Mouse (Mus musculus): ENCODE results near the gene Tgm5. TPM values are rescaled to one million over a fixed set of nuclear protein-coding genes. Genes with fewer than 3 reads are reported as not detected.
"Not testable (repeated sequence)": the region's sequence is repeated elsewhere in the genome, so short reads cannot be mapped to it uniquely, and the experiment has no call there.

Tgm5 gene
- not detected for total RNA-seq (2021)

GRCm38 (mm10) chr2:121085480-121086185 is at the start of gene Tgm5:
Gene Tgm5, minus strand, starts transcription at chr2:121085841.
- no peak for DNase-seq (ENCODE audit: extremely low spot score in 1 of 2, low spot score in 1 of 2)

GRCm38 (mm10) chr2:121132822-121133221 is 47.2 kb upstream of the Tgm5 start:
- no peak for DNase-seq (ENCODE audit: extremely low spot score in 1 of 2, low spot score in 1 of 2)

- no peak for DNase-seq (ENCODE audit: extremely low spot score in 1 of 2, low spot score in 1 of 2)
Measured at GRCm38 (mm10) chr2:121128865-121129620, 43.4 kb upstream of the Tgm5 start.

DNA sequence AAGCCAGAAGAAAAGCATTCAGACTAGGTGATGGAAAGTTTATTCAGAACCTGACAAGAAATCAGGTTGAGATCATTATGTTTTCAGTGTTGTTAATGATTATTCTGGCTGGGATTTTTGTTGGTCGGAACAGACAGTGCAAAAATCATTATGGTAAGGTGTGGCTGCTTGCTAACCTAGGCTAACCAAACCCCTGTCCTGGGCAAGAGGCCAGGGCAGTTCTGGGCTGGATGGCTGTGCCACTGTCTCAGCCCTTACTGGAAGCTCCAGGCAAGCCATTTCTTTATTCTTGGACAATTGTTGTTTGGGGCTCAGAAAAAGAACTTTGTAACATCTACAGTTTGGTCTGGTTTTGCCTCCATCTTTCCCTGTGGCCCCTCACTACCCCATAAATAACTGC is 41.9 kb upstream of the Tgm5 start:
- no peak for DNase-seq (ENCODE audit: extremely low spot score in 1 of 2, low spot score in 1 of 2)

DNA sequence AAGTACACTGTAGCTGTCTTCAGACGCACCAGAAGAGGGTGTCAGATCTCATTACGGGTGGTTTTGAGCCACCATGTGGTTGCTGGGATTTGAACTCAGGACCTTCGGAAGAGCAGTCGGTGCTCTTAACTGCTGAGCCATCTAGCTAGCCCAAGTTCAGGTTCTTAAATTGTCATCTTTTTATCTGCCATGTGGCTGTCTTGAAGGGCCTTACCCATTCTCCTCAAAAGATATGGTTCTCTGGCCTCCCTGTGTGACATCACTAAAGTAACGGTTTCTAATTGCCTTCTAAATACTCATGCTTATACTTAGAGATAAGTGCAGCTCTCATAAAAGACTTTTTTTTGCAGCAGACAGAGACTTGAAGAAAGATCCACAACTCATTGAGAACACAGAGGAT is 40.7 kb upstream of the Tgm5 start:
- DNase-seq (ENCODE audit: extremely low spot score in 1 of 2, low spot score in 1 of 2): not testable (repeated sequence)

DNA sequence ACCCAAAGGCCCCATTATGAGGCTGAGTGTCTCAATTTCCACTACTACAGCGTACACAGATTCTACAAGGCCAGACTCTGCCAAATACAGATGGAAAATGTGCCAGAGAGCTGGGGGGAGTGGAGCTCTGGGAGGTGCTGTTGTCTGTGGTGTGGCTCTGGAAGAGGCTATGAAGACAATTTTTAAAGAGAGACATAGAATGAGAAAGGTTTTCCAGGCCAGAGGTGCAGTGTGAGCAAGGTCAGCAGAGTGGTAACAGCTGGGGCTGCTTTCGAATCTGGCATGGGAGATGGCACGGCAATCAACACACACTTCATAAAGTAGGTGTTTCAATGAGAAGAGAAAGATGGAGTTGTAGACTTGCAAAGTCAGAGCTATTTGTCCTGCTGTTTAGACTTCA is 33.6 kb upstream of the Tgm5 start:
- no peak for DNase-seq (ENCODE audit: extremely low spot score in 1 of 2, low spot score in 1 of 2)

GRCm38 (mm10) chr2:121115418-121115817 is 29.8 kb upstream of the Tgm5 start:
- DNase-seq (ENCODE audit: extremely low spot score in 1 of 2, low spot score in 1 of 2): no peak

DNA sequence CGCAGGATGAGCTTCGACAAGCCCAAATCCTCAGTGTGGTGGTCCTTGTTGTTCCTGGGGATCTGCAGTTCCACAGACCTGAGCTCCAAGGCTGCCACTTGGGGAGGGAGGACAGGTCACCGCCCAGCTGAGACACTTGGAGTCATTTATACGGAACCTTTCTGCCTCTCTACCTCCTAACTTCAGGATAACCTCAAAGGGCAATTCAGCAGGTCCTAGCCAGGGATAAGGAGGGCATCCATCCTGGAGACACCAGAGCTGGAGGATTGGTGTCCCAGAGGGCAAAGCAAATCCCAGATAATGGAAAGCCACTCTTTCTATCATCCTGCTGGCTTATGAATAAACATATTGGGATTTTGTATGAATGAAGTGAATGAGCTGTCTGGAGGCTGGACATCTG is 24.1 kb upstream of the Tgm5 start, which contains the start of gene Tgm7:
Tgm7 (minus strand) TSS at position 101 of the 400 bp plus-strand sequence.
- DNase-seq (ENCODE audit: extremely low spot score in 1 of 2, low spot score in 1 of 2): no peak

DNA sequence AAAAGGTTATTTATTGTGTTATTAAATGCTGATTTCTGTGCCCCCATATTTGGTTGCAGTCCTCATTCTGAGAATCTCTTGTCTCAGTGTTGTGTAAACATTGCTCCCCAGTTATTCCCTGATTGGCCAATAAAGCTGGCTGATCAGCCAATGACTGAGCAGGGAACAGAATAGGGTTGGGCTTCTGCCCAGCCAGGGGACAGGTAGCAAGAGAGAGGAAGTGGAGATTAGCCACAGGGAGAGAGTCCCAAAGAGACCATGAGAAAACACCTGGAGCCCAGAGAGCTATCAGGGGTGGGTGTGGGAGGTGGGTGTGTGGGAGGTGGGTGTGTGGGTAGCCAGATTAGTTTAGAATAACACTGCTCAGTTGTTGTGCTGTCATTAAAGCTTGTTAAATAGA is 20.3 kb upstream of the Tgm5 start:
- DNase-seq (ENCODE audit: extremely low spot score in 1 of 2, low spot score in 1 of 2): no peak

DNA sequence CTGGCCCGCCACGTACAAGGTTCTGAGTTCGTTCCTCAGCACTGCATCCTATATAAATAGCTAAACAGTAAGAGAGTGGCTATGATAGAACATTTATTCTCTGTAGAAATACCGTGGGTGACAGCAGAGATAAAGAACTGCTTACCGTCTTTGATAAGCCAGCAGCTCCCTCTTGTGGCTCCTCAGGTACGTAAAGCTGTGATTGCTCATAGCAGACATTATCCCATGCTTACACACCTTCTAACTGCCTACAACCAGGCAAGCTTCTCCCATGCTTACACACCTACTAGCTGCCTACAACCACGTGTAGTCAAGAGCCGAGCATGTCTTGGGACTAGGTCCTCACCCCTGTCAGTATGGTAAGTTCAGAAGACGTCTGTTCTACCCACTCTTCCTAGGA is 16.4 kb upstream of the Tgm5 start:
- DNase-seq (ENCODE audit: extremely low spot score in 1 of 2, low spot score in 1 of 2): peak; percentile 31 to 70

DNA sequence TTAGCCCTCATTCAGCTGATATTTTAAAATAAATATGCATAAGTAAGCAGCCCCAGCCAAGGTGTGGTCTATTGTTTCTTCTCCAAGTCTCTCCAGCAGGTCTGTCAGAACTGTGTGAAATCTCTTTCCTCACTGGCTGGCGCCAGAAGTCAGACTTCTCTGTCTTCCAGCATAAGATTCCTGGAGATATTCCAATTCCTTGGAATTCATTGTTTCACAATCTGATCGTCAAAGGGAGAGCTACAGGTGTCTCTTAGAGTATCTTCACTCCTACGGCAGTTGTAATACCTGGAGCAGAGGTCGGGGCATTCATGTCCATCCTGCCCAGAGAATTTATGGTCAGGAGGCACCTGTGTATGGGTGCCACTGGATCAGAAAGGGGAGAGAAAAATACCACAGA is 4.1 kb upstream of the Tgm5 start:
- no peak for DNase-seq (ENCODE audit: extremely low spot score in 1 of 2, low spot score in 1 of 2)

DNA sequence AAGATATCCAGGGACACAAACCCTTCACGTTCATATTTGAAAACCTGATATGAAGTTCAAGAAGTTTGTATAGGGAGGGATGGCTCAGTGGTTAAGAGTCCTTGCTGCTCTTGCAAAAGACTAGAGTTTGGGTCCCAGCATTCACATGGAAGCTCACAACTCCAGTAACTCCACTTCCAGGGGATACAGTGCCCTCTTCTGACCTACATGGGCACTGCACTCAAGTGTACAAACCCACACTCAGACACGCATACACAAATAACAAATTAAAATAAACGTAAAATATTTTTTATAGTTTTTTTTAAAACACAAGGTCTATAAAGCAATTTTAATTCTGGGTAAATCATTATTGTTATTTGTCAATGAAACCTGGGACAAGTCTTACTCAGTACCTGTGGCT is 2.9 kb upstream of the Tgm5 start:
- no peak for DNase-seq (ENCODE audit: extremely low spot score in 1 of 2, low spot score in 1 of 2)

DNA sequence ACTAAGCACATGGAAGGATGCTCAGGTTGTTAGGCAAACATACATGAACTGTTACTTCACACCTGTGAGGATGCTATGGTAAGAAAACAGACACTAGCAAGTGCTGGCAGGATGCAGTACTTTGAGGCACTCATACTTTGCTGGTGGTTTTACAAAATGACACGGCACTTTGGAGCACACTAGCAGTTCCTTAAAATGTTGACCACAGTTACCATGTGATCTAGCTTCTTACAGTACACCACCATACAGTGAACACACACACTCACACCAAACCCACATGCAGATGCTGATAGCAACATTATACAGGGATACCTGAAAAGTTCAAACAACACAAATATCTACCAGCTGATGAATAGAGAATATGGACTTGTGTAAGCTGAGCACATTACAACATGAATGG is 3.0 kb downstream of the Tgm5 start:
- no peak for DNase-seq (ENCODE audit: extremely low spot score in 1 of 2, low spot score in 1 of 2)

DNA sequence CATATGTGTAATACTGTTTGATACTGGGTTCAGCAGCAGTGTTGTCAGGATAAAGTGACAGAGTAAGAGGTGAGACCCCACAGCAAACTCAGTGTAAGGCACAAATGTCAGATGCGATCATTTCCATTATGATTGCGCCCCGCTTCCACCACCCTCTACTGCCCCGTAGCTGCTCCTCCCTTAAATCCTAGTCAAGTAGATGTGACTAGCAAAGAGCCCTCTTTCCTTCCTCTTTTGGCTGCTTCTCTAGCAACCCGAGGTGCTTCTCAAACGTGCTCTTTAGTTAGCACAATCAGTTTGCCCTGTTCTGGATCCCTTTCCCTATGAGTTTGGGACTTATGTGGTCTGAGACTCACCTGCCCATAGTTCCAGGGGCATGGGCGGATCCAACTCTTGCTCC is 10.9 kb downstream of the Tgm5 start:
- DNase-seq (ENCODE audit: extremely low spot score in 1 of 2, low spot score in 1 of 2): no peak

GRCm38 (mm10) chr2:121071871-121072270 is 13.8 kb downstream of the Tgm5 start:
- no peak for DNase-seq (ENCODE audit: extremely low spot score in 1 of 2, low spot score in 1 of 2)

- DNase-seq (ENCODE audit: extremely low spot score in 1 of 2, low spot score in 1 of 2): no peak
Measured at GRCm38 (mm10) chr2:121069506-121069905, 16.1 kb downstream of the Tgm5 start.

GRCm38 (mm10) chr2:121067116-121067515 is 18.5 kb downstream of the Tgm5 start:
- no peak for DNase-seq (ENCODE audit: extremely low spot score in 1 of 2, low spot score in 1 of 2)

- no peak for DNase-seq (ENCODE audit: extremely low spot score in 1 of 2, low spot score in 1 of 2)
Measured at GRCm38 (mm10) chr2:121061315-121061714, 24.3 kb downstream of the Tgm5 start.

DNA sequence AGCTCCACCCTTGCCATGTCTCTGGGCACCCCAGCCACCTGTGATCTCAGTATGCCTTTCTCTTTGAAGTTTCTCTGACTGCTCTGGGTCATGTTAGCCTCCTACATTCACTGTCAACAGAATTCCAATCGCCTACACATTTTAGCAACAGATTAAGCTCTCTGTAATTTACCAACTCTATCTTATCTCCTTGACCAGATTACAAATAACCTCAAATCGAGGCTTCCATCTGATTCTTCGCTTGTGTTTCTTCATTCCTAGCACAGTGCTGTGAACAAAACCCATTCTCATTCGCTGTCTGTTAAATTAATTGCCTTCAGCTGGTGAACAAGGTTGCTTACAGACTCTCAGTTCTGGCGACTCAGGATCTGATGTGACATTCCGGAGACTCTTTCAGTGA is 27.6 kb downstream of the Tgm5 start:
- DNase-seq (ENCODE audit: extremely low spot score in 1 of 2, low spot score in 1 of 2): no peak

- DNase-seq (ENCODE audit: extremely low spot score in 1 of 2, low spot score in 1 of 2): no peak
Measured at GRCm38 (mm10) chr2:121055915-121056314, 29.7 kb downstream of the Tgm5 start.

DNA sequence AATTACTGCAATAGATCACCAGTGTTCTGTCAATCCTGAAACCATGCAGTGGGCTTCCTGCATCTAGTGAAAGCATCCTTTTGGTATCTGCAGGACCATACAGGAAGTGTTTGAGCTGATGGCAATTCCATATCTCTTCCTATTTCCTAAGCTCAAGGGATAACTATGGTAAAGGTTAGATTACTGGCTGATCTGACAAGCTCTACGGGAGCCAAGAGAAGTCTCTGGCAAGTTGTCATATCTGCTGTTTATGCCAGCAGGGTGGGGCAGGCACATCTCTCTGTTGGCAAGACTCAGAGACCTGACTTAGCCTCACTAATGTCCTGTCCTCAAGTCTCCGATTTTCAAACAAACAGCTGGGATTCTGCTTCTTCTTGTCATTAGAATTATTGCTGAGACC is 31.6 kb downstream of the Tgm5 start:
- no peak for DNase-seq (ENCODE audit: extremely low spot score in 1 of 2, low spot score in 1 of 2)

DNA sequence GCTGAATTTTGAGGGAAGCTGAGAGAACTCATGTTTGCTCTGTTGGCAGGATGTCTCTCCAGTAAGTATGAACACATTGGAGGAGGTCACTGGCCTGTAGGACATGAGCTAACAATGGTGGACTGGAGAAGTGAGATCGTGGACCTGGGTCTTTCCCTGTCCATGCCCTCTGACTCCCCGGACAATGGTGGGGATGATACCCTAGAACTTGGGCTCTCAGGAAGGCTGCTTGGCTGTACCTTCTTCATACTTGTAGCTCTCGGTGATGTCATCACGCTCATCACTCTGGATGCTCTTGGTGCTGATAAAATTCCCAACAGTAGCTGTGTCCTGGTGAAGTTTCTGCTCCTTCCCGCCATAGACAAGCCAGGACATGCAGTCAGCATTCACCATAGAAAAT is 33.5 kb downstream of the Tgm5 start:
- no peak for DNase-seq (ENCODE audit: extremely low spot score in 1 of 2, low spot score in 1 of 2)

Measured in layer of hippocampus, postnatal 25 days (tissue).